Mouse (Mus musculus) heart, embryonic 10.5 days (tissue): ENCODE results near the gene Pkmyt1. TPM values are rescaled to one million over a fixed set of nuclear protein-coding genes. Genes with fewer than 3 reads are reported as not detected.
A peak's percentile ranks its signal among the peaks of the same experiment; 100 is the strongest.

Source experiments
- DNase-seq: peaks from one replicate; pipeline ENCODE4 v3.0.0-alpha.2; 2017; ENCODE audit warnings: low spot score
- H3K27ac ChIP-seq: fragments of 300-500 bp; sonication (generic); 2 replicates; pipeline ENCODE4 v1.5.1; 2016; ENCODE audit warnings: mild to moderate bottlenecking
- H3K27me3 ChIP-seq: fragments of 300-500 bp; sonication (generic); 2 replicates; pipeline ENCODE4 v1.6.1; 2016; ENCODE audit warnings: mild to moderate bottlenecking; ENCODE audit not compliant: poor library complexity, insufficient read depth, severe bottlenecking
- H3K36me3 ChIP-seq: fragments of 300-500 bp; sonication (generic); 2 replicates; pipeline ENCODE4 v1.6.1; 2016; ENCODE audit warnings: mild to moderate bottlenecking, moderate library complexity
- H3K4me1 ChIP-seq: fragments of 300-500 bp; sonication (generic); 2 replicates; pipeline ENCODE4 v1.6.1; 2016; ENCODE audit warnings: mild to moderate bottlenecking
- H3K4me3 ChIP-seq: fragments of 300-500 bp; sonication (generic); 2 replicates; pipeline ENCODE4 v1.5.1; 2016; ENCODE audit warnings: mild to moderate bottlenecking, moderate library complexity
- H3K9me3 ChIP-seq: fragments of 300-500 bp; sonication (generic); 2 replicates; pipeline ENCODE4 v1.6.1; 2016; ENCODE audit warnings: mild to moderate bottlenecking, moderate library complexity
- WGBS: fragments of 180-500 bp; shearing (Covaris S2); methylation state at CpG from one replicate; pipeline ENCODE4 v1.1.7; 2016; 5-methylcytosine and 5-hydroxymethylcytosine counted together
- polyA plus RNA-seq: library from polyadenylated mRNA; unstranded; fragments of >200 nt; fragmentation: Nextera tagmentation; extraction: Ambion mirVana; gene quantifications from 2 replicates; pipeline ENCODE4 v1.2.1, GENCODE M21; 2016

Pkmyt1 gene
- polyA plus RNA-seq = 46.5 and 53.2 TPM in 2 replicates

GRCm38 (mm10) chr17:23725999-23726757, at the start of gene Pkmyt1:
TSS of gene Pkmyt1 (plus strand) at chr17:23726336.
- Histone ChIP-seq H3K27ac (peak within 1 kb of the TSS; percentile 97), H3K36me3 (no peaks in the 10 kb centered on the region), H3K4me3 (peak within 1 kb of the TSS; percentile 89), H3K4me1 (peaks cover 23% of the 10 kb centered on the region), H3K27me3 (peaks cover 8% of the 10 kb centered on the region; the same call in 1 of the 2 replicates), H3K9me3 (no peaks in the 10 kb centered on the region)
- 1% methylated on average over 73 of the region's 73 CpGs for WGBS
- DNase-seq = peak; percentile 97

GRCm38 (mm10) chr17:23676473-23677031, 49.6 kb upstream of the Pkmyt1 start:
- H3K9me3 ChIP-seq = no peaks in the 10 kb centered on the region
- peak overlapping the region; percentile 72 for H3K4me3 ChIP-seq
- DNase-seq = peak; percentile 80
- peak overlapping the region; percentile 90 for H3K27ac ChIP-seq
- peaks cover 7% of the 10 kb centered on the region; the same call in 1 of the 2 replicates for H3K36me3 ChIP-seq
- peaks cover 44% of the 10 kb centered on the region for H3K4me1 ChIP-seq
- under 1% methylated on average over 37 of the region's 37 CpGs for WGBS
- peaks cover 44% of the 10 kb centered on the region for H3K27me3 ChIP-seq

- no peaks in the 10 kb centered on the region for H3K9me3 ChIP-seq
- DNase-seq = peak; percentile 95
- WGBS = under 1% methylated on average over 34 of the region's 34 CpGs
- H3K4me1 ChIP-seq = peaks cover 44% of the 10 kb centered on the region
- peaks cover 3% of the 10 kb centered on the region; the same call in 1 of the 2 replicates for H3K36me3 ChIP-seq
- peak within 1 kb of the TSS; percentile 72 for H3K4me3 ChIP-seq
- peaks cover 51% of the 10 kb centered on the region for H3K27me3 ChIP-seq
- peak within 1 kb of the TSS; percentile 90 for H3K27ac ChIP-seq
These were observed 48.9 kb upstream of the Pkmyt1 start, which contains the start of gene Tnfrsf12a for GRCm38 (mm10) chr17:23677236-23677679. TSS of gene Tnfrsf12a (minus strand) at chr17:23677468.

GRCm38 (mm10) chr17:23679127-23679835, 46.9 kb upstream of the Pkmyt1 start, which contains the start of gene Cldn6:
TSS of gene Cldn6 (plus strand) at chr17:23679249.
- DNase-seq = no peak
- Histone ChIP-seq H3K9me3 (no peaks in the 10 kb centered on the region), H3K27me3 (peaks cover 71% of the 10 kb centered on the region), H3K4me1 (peaks cover 52% of the 10 kb centered on the region), H3K36me3 (0 out of 2 replicates have a peak, but pooled peaks cover 3% of the 10 kb centered on the region), H3K4me3 (peak within 1 kb of the TSS; percentile 45), H3K27ac (no peak within 1 kb of the TSS)
- 4% methylated on average over 38 of the region's 38 CpGs for WGBS

GRCm38 (mm10) chr17:23680336-23680735, 45.8 kb upstream of the Pkmyt1 start:
- 0 out of 2 replicates have a peak, but pooled peaks cover 3% of the 10 kb centered on the region for H3K36me3 ChIP-seq
- no peak overlapping the region for H3K27ac ChIP-seq
- peaks cover 75% of the 10 kb centered on the region for H3K27me3 ChIP-seq
- H3K9me3 ChIP-seq = no peaks in the 10 kb centered on the region
- DNase-seq = no peak
- WGBS = 65% methylated on average over 9 of the region's 9 CpGs
- H3K4me3 ChIP-seq = 0 out of 2 replicates have a peak overlapping the region, but pooled peaks have one; percentile 45
- H3K4me1 ChIP-seq = peaks cover 45% of the 10 kb centered on the region

- no peak overlapping the region; the same call in 1 of the 2 replicates for H3K4me3 ChIP-seq
- H3K36me3 ChIP-seq = no peaks in the 10 kb centered on the region
- H3K27me3 ChIP-seq = peaks cover 77% of the 10 kb centered on the region
- H3K4me1 ChIP-seq = peaks cover 37% of the 10 kb centered on the region
- H3K9me3 ChIP-seq = no peaks in the 10 kb centered on the region
- no peak for DNase-seq
- 59% methylated on average over 10 of the region's 10 CpGs for WGBS
- H3K27ac ChIP-seq = no peak overlapping the region
These were observed 45.0 kb upstream of the Pkmyt1 start for GRCm38 (mm10) chr17:23681086-23681485.

- Histone ChIP-seq H3K27ac (no peak overlapping the region), H3K27me3 (peaks cover 77% of the 10 kb centered on the region), H3K36me3 (no peaks in the 10 kb centered on the region), H3K4me3 (no peak overlapping the region), H3K9me3 (no peaks in the 10 kb centered on the region), H3K4me1 (peaks cover 29% of the 10 kb centered on the region)
- DNase-seq = no peak
- 49% methylated on average over 4 of the region's 4 CpGs for WGBS
These were observed 44.0 kb upstream of the Pkmyt1 start for GRCm38 (mm10) chr17:23682092-23682491.

- peak overlapping the region; percentile 3; the same call in 1 of the 2 replicates for H3K4me3 ChIP-seq
- 54% methylated on average over 3 of the region's 3 CpGs for WGBS
These were observed 43.6 kb upstream of the Pkmyt1 start for GRCm38 (mm10) chr17:23682530-23682929.

GRCm38 (mm10) chr17:23683226-23683625, 42.9 kb upstream of the Pkmyt1 start:
- no peak for DNase-seq
- H3K27me3 ChIP-seq = peaks cover 76% of the 10 kb centered on the region
- H3K4me1 ChIP-seq = peaks cover 24% of the 10 kb centered on the region
- WGBS = 15% methylated on average over 15 of the region's 15 CpGs
- H3K36me3 ChIP-seq = no peaks in the 10 kb centered on the region
- no peaks in the 10 kb centered on the region for H3K9me3 ChIP-seq
- H3K4me3 ChIP-seq = 0 out of 2 replicates have a peak overlapping the region, but pooled peaks have one; percentile 3
- no peak overlapping the region for H3K27ac ChIP-seq

More at GRCm38 (mm10) chr17:23682530-23682929, 43.6 kb upstream of the Pkmyt1 start:
- Histone ChIP-seq H3K9me3 (no peaks in the 10 kb centered on the region), H3K4me1 (peaks cover 26% of the 10 kb centered on the region), H3K36me3 (no peaks in the 10 kb centered on the region), H3K27ac (no peak overlapping the region), H3K27me3 (peaks cover 77% of the 10 kb centered on the region)
- no peak for DNase-seq

GRCm38 (mm10) chr17:23683856-23684672, 42.1 kb upstream of the Pkmyt1 start, which contains the start of gene Cldn9:
TSS of gene Cldn9 (minus strand) at chr17:23684026.
- peaks cover 67% of the 10 kb centered on the region for H3K27me3 ChIP-seq
- H3K4me3 ChIP-seq = peak within 1 kb of the TSS; percentile 3; the same call in 1 of the 2 replicates
- DNase-seq = no peak
- peaks cover 24% of the 10 kb centered on the region for H3K4me1 ChIP-seq
- no peaks in the 10 kb centered on the region for H3K9me3 ChIP-seq
- WGBS = 18% methylated on average over 15 of the region's 15 CpGs
- H3K36me3 ChIP-seq = no peaks in the 10 kb centered on the region
- H3K27ac ChIP-seq = no peak within 1 kb of the TSS

GRCm38 (mm10) chr17:23694491-23694890, 31.6 kb upstream of the Pkmyt1 start:
- WGBS = 61% methylated on average over 1 of the region's 1 CpGs

GRCm38 (mm10) chr17:23695801-23696200, 30.3 kb upstream of the Pkmyt1 start:
- H3K36me3 ChIP-seq = no peaks in the 10 kb centered on the region
- no peak overlapping the region for H3K27ac ChIP-seq
- no peaks in the 10 kb centered on the region for H3K9me3 ChIP-seq
- H3K4me1 ChIP-seq = peaks cover 17% of the 10 kb centered on the region
- H3K4me3 ChIP-seq = no peak overlapping the region
- WGBS = 9% methylated on average over 3 of the region's 3 CpGs
- no peak for DNase-seq
- peaks cover 71% of the 10 kb centered on the region for H3K27me3 ChIP-seq

More at GRCm38 (mm10) chr17:23694491-23694890, 31.6 kb upstream of the Pkmyt1 start:
- H3K27ac ChIP-seq = no peak overlapping the region
- no peak for DNase-seq
- H3K4me1 ChIP-seq = peaks cover 13% of the 10 kb centered on the region
- H3K27me3 ChIP-seq = peaks cover 58% of the 10 kb centered on the region
- H3K36me3 ChIP-seq = no peaks in the 10 kb centered on the region
- H3K4me3 ChIP-seq = no peak overlapping the region
- H3K9me3 ChIP-seq = no peaks in the 10 kb centered on the region
